Mouse (Mus musculus): Measurements from ENCODE around the gene Mtr. TPM values are rescaled to one million over a fixed set of nuclear protein-coding genes. Genes with fewer than 3 reads are reported as not detected.

Gene Mtr
- total RNA-seq, 2 experiments from 2014 or later: 16.9 to 19.0 TPM

DNA sequence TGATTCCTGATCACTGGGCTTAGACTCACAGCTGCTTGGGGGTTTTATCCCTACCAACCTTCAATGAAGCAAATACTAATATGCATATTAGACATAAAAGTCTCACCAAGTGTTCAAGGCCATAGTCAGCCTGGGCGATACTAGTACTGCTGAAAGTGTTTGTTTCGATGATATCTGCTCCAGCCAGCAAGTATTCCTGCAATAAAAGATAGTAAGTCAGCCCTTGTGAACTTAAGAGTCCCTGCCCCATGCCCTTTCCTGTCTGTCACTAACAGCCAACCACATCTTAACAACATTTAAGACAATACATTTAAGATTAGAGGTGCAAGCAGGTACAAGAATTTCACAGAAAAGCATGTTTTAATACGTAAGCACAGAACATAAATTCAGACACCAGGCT lies 7.4 kb downstream of the Mtr start:
- intact Hi-C loops (cut with DNase I): no loop called here

DNA sequence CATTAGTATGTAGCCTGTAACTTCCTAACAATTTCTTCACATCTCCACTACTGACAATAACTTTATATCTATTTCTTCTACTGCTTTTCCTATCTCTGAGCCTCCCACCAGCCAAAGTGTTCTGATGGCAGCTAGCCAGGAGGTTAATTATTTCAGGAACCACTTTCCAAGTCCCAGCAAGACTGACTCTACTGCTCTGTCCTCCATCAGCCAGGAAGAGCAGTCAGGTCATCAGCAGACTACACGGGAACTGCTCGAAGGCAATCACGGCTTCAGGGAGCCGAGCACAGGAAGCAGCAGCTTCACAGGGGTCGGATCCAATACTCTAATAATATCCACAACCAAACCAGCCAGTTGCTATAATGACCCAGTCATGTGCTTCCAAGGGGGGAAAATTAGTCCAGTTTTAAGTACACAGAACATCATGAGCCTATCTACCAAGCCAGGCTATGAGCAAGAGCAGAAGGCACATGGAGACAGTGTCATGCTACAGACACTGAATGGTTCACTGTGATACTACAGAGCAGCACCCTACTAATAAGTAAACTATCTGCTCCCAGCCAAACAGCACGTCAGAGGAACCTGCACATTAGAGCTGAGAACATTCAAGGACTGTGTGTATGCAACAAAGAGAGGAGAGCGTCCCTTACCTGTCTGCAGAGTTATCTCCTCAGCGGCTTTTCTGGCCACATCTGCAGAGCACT lies 8.6 kb downstream of the Mtr start:
- intact Hi-C loops (cut with DNase I): no loop called here
- no peak for DNase-seq (ENCODE audit: low spot score in 2 of 2)

More for the DNA sequence above, 7.4 kb downstream of the Mtr start:
- no peak for DNase-seq (ENCODE audit: low spot score in 2 of 2)

DNA sequence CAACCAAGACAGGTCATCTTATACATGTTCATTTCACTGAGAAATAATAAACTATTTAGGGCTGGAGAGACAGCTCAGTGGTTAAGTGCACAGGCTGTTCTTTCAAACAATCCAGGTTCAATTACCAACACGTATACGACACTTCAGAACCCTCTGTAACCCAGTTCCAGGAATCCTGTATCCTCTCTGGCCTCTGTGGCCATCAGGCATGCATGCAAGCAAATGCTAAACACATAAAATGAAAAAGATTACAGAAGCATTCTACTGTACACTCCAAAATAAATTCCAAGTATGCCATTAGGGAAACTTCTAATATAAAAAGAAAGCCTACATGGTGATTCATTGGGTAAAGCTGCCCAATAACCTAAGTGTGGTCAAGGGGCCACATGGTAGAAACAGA lies 12.0 kb downstream of the Mtr start:
- no peak for DNase-seq (ENCODE audit: low spot score in 2 of 2)
- intact Hi-C loops (cut with DNase I): no loop called here

DNA sequence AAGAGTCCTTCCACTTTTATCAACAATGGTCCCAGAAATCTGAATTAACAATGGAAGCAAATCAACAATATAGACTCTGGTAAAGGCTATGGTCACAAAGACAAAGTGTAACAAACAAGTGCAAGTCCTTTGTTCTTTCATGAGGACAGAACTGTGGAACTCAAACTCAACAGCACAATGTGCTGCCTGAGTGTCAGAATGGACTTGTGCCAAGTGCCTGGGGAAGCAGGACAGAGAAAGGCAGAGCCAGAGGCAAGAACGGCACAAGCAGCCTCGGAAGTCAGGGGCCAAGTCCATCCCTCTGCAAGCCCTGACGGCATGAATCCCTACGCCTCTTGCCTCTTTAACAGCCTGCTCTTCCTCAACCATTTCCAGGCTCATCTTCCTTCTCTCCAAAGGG lies 13.9 kb downstream of the Mtr start:
- no peak for DNase-seq (ENCODE audit: low spot score in 2 of 2)
- intact Hi-C loops (cut with DNase I): no loop called here

DNA sequence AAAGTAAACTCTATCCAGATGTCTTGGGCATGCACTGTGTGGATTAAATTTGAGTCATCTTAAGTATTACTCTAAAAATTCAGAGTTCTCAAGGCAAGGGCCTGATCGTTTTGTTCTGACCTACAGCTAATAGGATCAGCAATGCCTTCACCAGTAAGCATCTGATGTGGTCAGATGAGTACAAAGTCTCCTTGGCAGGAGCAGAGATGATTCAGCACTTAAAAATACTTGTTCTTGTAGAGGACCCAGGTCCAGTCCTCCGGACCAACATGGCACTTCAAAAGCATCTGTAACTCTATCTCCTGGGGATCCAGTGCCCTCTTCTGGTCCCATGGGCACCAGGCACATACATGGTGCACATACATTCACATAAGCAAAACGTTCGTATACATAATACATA lies 25.8 kb downstream of the Mtr start:
- DNase-seq (ENCODE audit: low spot score in 2 of 2): no peak

DNA sequence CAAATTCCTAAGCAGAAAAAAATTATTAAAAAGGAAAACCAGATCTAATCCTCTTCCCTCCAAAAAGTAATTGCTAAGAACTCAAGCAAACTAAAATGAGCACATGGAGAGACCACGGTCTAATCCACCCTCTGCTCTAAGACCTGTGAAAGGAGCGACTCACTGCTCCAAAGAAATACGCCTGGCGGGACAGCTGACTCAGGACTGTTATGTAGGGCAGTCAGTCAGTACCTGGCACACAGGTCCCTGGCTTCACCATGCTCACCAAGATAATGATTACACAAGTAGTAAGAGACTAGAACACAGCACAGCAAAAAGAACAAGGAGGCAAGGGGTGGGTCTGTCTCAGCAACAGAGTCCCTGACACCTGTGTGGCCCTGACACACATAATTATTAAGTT lies 29.7 kb downstream of the Mtr start:
- intact Hi-C loops (cut with DNase I): no loop called here
- no peak for DNase-seq (ENCODE audit: low spot score in 2 of 2)

More for the DNA sequence above, 25.8 kb downstream of the Mtr start:
- intact Hi-C loops (cut with DNase I): no loop called here

DNA sequence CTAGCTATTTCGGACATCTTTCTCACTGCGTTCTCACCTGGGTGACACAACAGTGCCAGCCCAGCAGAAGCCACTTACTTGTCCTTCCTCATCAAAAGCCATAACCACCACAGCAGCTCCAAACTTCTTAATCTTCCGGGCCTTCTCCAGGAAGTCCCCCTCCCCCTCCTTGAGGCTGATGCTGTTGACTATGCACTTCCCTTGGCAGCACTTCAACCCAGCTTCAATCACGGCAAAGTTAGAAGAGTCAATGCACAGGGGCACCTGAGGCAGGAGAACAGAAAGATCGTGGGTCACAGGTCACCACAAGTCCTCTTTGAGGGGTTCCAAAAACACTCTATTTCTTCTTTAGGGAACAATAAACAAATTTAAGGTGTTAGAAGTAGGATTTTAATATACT lies 30.3 kb downstream of the Mtr start:
- intact Hi-C loops (cut with DNase I): no loop called here
- DNase-seq (ENCODE audit: low spot score in 2 of 2): no peak

DNA sequence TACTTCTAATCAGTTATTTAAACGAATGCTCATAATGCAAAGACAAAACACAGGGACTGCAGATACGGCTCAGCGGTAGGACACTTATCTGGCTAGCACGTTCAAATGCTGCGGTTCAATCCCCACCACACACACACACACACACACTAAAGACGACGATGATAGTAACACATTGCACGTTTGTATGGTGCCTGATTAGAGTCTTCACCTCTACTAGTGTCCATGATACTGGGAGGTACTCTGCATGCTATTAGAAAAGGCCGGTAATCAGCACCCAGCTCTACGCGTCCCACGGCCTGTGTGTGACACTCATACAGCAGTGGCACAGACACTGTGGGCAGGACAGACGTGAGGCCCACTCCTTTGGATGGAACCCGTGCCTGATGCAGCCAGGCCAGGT lies 39.3 kb downstream of the Mtr start:
- intact Hi-C loops (cut with DNase I): no loop called here
- DNase-seq (ENCODE audit: low spot score in 2 of 2): no peak

DNA sequence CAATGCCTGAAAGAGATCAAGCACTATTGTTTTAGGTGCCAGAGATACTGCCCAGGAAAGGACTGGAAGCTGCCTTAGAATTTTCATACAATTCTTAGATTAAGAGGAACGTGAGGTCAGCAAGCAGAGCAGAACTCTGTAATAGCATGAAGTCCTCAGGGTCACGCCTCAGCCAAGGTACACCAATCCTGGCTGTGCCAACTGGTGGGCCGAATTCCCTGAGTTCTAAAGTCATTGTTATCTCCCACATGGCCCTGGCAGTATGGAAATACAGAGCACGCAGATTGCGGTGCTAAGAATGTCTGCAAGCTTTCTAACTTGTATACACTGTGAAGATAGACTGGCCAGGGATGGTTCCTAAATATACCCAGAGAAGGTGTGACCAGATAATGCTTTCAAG lies 43.0 kb downstream of the Mtr start:
- intact Hi-C loops (cut with DNase I): no loop called here

DNA sequence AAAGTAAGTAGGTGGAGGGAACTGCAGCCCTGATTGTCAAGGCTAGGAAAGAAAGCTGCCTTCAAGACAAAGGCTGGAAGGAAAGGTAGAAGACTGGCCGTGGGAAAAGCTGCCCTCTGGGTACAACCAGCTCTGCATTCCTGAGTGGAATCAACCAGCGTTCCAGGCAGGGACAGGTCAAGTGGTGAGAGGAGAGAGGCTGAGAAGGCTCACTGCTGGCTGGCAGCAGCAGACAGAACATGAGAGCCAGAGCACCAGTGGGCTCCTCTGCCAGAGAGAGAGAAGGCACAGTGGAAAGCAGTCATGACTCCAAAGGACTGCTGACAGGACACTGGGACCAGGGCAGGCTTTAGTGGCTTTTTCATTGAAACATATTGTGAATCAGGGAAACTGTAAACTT lies 46.9 kb downstream of the Mtr start:
- intact Hi-C loops (cut with DNase I): loop anchor here (2.0 kb wide), 1 partner anchor 184 kb away; the partner anchor contains the start of gene Heatr1

More for the DNA sequence above, 43.0 kb downstream of the Mtr start:
- DNase-seq (ENCODE audit: low spot score in 2 of 2): no peak

DNA sequence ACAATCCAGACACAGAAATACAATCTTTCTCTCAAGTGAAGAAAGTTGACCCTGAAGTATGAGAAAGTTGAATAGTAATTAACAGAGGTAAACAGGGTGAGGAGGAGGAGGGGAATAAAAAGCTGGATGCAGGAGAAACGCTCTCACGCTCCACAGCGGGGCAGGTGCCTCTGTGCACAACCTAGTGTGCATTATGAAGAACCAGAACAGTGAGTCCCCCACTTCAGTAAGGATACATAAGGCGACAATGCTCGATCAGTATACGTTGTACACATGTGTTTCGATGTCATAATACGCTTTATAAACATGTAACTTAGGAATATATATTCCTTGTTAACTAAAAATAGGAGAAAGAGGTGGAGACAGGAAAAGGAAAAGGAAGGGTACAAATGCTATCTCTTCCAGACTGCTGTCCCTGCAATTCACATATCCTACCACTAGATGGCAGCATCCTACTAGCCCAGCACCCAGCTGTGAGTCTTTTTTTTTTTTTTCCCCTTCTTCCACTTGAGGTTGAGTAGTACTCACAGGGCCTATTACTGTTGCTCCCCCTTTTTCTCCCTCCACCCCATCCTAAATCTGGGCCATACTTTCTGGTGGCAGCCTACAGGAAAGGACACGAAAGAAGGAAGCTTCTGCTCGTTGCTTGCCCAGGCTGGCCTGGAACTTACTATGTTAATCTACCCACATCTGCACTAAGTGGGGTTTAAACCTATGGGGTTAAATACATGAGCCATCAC lies 47.7 kb downstream of the Mtr start:
- DNase-seq (ENCODE audit: low spot score in 2 of 2): peak; percentile 32 to 67
- intact Hi-C loops (cut with DNase I): loop anchor here (2.0 kb wide), 1 partner anchor 185 kb away; the partner anchor contains the start of gene Heatr1

More for the DNA sequence above, 46.9 kb downstream of the Mtr start:
- no peak for DNase-seq (ENCODE audit: low spot score in 2 of 2)

DNA sequence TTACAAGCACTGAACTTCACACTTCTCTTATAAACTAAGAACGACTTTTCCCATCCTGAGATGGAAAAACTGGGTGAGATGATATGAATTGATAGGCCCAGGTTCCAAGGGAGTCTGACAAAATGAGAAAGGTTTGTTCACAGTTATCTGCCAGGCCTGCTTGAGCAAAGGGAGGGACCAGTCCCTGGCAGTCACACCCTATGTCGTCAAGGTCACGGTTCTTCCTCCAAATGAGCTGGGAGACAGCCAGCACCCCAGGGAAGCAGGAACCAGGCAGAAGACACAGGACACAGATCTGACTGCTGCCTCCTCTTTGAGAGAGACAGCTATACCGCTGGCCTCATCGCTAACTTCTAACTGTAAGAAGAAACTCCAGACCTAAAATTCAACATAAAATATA lies 57.5 kb downstream of the Mtr start:
- intact Hi-C loops (cut with DNase I): no loop called here

DNA sequence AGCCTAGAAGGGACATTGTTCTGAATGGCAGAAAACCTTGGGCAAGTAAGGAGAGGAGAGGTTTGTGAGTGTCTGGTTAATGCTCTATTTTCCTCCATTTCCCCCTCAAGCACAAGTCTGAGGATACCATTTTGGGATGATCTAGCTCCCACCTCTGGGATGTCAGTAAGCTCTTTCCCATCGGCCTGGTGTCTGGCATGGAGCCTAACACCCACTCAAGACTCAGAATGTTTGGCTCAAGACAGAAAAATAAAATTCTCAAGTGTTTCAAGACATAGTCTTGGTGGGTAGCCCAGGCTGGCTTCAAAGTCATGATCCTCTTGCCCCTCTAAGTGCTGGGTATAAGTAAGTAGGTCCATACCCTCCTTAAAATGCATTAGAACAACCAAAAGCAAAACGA lies 59.4 kb downstream of the Mtr start:
- no peak for DNase-seq (ENCODE audit: low spot score in 2 of 2)
- intact Hi-C loops (cut with DNase I): no loop called here

More for the DNA sequence above, 57.5 kb downstream of the Mtr start:
- no peak for DNase-seq (ENCODE audit: low spot score in 2 of 2)

DNA sequence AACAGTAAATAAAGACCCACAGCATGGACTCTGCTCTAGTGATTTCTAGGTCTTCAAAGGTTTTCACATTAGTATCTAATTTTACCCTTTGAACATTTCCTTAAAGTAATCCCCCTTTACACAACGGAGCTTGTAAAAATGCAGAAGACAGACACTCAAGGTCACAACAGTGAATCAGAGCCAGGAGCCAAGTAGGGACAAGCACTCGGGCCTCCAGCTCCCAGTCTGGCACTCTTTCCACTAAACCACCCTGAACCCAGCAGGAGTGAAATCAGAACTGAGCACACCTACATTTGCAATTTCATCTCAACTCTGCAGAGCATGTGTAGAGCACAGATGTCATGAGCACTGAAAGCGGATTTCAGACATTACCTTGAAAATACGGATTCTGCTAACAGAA lies 61.1 kb downstream of the Mtr start:
- DNase-seq (ENCODE audit: low spot score in 2 of 2): peak in 1 of 2 experiments; percentile 11
- intact Hi-C loops (cut with DNase I): no loop called here

DNA sequence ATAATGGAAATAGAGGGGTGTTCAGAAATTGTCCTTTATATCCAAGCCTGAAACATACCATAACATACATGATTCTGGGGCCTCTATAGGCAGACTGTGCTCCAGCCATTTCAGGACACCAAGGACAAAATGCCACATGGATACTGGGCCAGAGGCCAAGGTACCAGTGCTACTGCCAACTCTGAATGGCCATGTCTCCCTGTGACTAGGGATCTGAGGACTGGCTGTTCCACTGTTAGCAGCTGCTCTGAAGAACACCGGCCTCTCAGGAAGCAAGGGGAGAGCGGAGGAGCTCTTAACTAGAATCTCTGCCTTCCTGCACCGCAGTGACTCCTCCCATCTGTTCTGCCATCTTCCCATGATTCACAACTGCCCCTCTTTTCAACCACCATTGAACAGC lies 61.9 kb downstream of the Mtr start:
- intact Hi-C loops (cut with DNase I): no loop called here
- peak in 1 of 2 experiments; percentile 50 for DNase-seq (ENCODE audit: low spot score in 2 of 2)

DNA sequence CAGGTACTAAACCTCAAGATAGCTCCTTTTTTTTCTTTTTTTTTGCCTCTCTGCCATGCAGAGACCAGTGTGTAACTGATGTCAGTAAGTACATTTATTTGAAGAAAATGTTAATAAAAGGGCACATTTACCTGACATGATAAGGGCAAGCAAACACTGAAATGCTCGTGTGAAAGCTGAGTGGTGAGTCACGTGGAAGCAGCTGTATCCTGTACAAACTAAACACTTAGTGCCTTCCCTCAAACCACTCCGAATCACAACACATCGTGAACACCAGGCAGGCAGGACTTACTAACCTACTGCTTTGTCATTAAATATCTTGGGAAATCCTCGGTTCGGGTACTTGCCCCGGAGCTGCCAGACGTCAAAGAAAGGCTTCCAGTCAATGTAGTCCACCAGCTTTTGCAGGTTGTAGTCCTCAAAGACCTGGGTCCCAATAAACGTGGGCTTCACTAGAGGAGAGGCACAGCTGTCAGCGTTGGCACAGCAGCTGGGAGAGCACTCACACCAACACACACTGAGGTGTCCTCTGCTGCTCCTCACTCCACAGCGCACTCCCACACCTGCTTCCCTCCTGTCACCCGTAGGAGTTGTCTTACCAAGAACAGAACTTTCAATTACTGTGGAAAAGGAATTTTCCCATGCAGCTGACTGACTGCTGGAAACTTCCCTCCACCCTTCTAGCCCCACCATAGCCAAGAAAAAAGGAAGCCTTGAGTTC lies 62.8 kb downstream of the Mtr start:
- intact Hi-C loops (cut with DNase I): no loop called here
- DNase-seq (ENCODE audit: low spot score in 2 of 2): peak in 1 of 2 experiments; percentile 48

DNA sequence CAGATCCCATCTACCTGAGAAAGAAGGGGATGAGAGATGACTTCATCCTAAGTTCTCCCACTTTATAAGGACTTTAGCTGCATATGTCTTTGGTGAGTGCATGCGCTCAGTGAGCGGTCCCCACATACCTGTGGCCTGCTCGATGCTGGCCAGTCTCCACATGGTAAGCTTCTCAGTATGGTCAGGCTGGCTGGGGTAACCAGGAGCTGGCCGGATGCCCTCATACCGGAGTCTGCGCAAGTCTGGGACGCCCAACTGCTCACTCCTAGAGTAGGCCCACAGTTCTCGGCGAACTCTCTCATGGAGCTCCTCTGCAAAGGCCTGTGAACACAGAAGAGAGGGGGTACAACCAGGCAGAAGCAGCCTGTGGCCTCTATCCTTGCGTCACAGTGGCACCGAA lies 68.7 kb downstream of the Mtr start:
- intact Hi-C loops (cut with DNase I): no loop called here
- DNase-seq (ENCODE audit: low spot score in 2 of 2): no peak

DNA sequence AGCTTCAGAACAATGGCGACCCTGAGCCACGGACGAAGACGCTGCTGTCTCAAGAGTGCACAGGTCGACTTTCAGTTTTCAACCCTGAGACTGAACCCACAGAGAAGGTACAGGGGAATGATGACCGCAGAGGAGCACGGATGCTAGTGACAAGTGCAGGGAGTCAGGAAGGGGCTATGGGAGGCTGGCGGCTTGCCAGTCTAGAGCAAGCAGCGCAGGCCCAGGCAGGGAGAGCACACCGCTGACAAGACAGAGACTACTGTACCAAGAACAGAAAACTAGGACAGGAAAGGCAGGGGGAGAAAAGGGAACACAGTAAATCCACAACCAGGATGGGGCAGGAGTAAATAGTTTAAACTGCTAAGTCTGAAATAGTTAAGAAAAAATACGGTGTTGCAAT lies 69.1 kb downstream of the Mtr start:
- no peak for DNase-seq (ENCODE audit: low spot score in 2 of 2)
- intact Hi-C loops (cut with DNase I): no loop called here

DNA sequence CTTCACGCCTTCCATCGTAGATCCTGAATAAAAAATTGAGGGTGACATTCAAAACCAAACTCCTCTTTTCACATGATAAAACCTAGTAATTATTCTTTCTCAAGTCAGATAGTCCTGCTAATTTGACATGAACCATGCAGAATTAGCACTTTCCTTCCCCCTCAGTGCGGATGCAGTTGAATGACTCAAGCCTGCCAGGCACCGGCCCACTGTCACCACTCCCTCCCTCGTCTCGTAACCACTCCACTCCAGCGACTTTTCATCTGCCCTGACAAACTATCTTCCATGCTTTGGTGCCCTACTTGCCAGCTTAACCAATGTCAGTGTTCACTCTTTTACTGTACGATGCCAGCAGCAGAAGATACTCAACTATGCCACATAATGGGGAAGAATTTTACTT lies 78.4 kb downstream of the Mtr start:
- no peak for DNase-seq (ENCODE audit: low spot score in 2 of 2)
- intact Hi-C loops (cut with DNase I): no loop called here

DNA sequence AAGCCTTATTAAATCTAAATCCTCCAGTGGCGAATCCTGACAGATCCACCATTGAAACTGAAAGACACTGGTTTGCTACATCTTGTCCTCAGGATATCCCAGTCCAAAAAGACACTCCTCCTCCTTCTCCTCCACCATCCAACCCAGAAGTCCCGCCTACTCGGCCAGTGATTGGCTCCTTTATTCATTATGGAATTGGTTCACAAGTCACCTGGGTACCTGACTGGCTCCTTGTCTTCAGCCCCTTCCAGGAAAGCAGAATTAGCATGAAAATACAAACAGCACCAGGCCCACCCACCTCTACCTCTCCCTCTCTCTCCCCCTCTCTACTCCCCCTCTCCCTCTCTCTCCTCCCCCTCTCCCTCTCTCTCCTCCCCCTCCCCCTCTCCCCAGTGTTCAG lies 81.2 kb downstream of the Mtr start:
- no peak for DNase-seq (ENCODE audit: low spot score in 2 of 2)
- intact Hi-C loops (cut with DNase I): no loop called here

Measured in left cerebral cortex, postnatal 14 days (tissue).